Mouse (Mus musculus) liver, postnatal 0 days (tissue): Measurements from ENCODE around the gene Plekhn1.

Experiments
- CTCF ChIP-seq: sonication (generic); IDR thresholded peaks from 2 replicates; pipeline ENCODE4 v1.5.1; 2016; ENCODE audit warnings: antibody characterized with exemption, low read depth
- EP300 ChIP-seq: IDR thresholded peaks from 2 replicates; pipeline ENCODE4 v1.6.1; 2016; ENCODE audit warnings: antibody characterized with exemption, low read depth, mild to moderate bottlenecking

DNA sequence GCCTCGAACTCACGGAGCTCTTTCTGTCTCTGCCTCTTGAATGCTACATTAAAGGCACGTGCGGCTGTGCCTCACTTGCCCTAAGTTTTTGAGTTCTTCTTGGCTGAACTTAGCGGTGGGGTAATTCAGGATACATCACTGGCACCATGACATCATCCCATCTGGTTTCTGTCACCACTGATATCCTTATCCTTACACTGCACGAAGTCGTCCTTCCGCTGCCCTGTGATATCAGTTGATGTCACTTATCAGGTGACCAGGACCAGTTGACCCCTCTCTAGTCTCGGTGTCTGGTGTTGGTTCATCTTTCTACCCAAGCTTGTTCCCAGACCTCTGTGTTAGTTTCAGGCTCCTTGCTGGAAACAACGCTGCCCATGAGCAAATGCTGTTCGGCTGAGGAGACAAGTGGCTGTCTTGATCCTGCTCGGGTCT lies 32.2 kb downstream of the Plekhn1 start:
- peak; percentile 98 for TF ChIP-seq EP300
- no peak for TF ChIP-seq CTCF
